Mouse (Mus musculus): ENCODE results near the gene Alk.

Alk gene

GRCm38 (mm10) chr17:72292444-72293266 is 311.8 kb downstream of the Alk start:
- DNase-seq (ENCODE audit: low read depth, low spot score) = no peak
- Histone ChIP-seq H3K27me3 (ENCODE audit: control insufficient read depth, insufficient read depth, low read length, poor library complexity, severe bottlenecking) (no peaks in the 10 kb centered on the region), H3K36me3 (ENCODE audit: control insufficient read depth, insufficient read depth, low read length, poor library complexity, severe bottlenecking) (no peaks in the 10 kb centered on the region)

- no peak for DNase-seq (ENCODE audit: low read depth, low spot score)
- Histone ChIP-seq H3K27me3 (ENCODE audit: control insufficient read depth, insufficient read depth, low read length, poor library complexity, severe bottlenecking) (no peaks in the 10 kb centered on the region), H3K36me3 (ENCODE audit: control insufficient read depth, insufficient read depth, low read length, poor library complexity, severe bottlenecking) (no peaks in the 10 kb centered on the region)
Measured at GRCm38 (mm10) chr17:72285961-72286360, 318.5 kb downstream of the Alk start.

- DNase-seq (ENCODE audit: low read depth, low spot score) = no peak
- H3K27me3 ChIP-seq (ENCODE audit: control insufficient read depth, insufficient read depth, low read length, poor library complexity, severe bottlenecking) = no peaks in the 10 kb centered on the region
- no peaks in the 10 kb centered on the region for H3K36me3 ChIP-seq (ENCODE audit: control insufficient read depth, insufficient read depth, low read length, poor library complexity, severe bottlenecking)
Measured at GRCm38 (mm10) chr17:72278296-72278695, 326.1 kb downstream of the Alk start.

- Histone ChIP-seq H3K27me3 (ENCODE audit: control insufficient read depth, insufficient read depth, low read length, poor library complexity, severe bottlenecking) (no peaks in the 10 kb centered on the region), H3K36me3 (ENCODE audit: control insufficient read depth, insufficient read depth, low read length, poor library complexity, severe bottlenecking) (no peaks in the 10 kb centered on the region)
- no peak for DNase-seq (ENCODE audit: low read depth, low spot score)
Measured at GRCm38 (mm10) chr17:72276778-72277177, 327.6 kb downstream of the Alk start.

GRCm38 (mm10) chr17:72275391-72275904 is 329.0 kb downstream of the Alk start:
- DNase-seq (ENCODE audit: low read depth, low spot score) = no peak
- Histone ChIP-seq H3K36me3 (ENCODE audit: control insufficient read depth, insufficient read depth, low read length, poor library complexity, severe bottlenecking) (no peaks in the 10 kb centered on the region), H3K27me3 (ENCODE audit: control insufficient read depth, insufficient read depth, low read length, poor library complexity, severe bottlenecking) (no peaks in the 10 kb centered on the region)

GRCm38 (mm10) chr17:72274205-72274604 is 330.2 kb downstream of the Alk start:
- H3K27me3 ChIP-seq (ENCODE audit: control insufficient read depth, insufficient read depth, low read length, poor library complexity, severe bottlenecking) = no peaks in the 10 kb centered on the region
- no peak for DNase-seq (ENCODE audit: low read depth, low spot score)
- no peaks in the 10 kb centered on the region for H3K36me3 ChIP-seq (ENCODE audit: control insufficient read depth, insufficient read depth, low read length, poor library complexity, severe bottlenecking)

GRCm38 (mm10) chr17:72271640-72272039 is 332.8 kb downstream of the Alk start:
- Histone ChIP-seq H3K27me3 (ENCODE audit: control insufficient read depth, insufficient read depth, low read length, poor library complexity, severe bottlenecking) (no peaks in the 10 kb centered on the region), H3K36me3 (ENCODE audit: control insufficient read depth, insufficient read depth, low read length, poor library complexity, severe bottlenecking) (no peaks in the 10 kb centered on the region)
- no peak for DNase-seq (ENCODE audit: low read depth, low spot score)

GRCm38 (mm10) chr17:72268529-72268928 is 335.9 kb downstream of the Alk start:
- DNase-seq (ENCODE audit: low read depth, low spot score) = no peak
- Histone ChIP-seq H3K27me3 (ENCODE audit: control insufficient read depth, insufficient read depth, low read length, poor library complexity, severe bottlenecking) (no peaks in the 10 kb centered on the region), H3K36me3 (ENCODE audit: control insufficient read depth, insufficient read depth, low read length, poor library complexity, severe bottlenecking) (no peaks in the 10 kb centered on the region)

- no peak for DNase-seq (ENCODE audit: low read depth, low spot score)
- H3K36me3 ChIP-seq (ENCODE audit: control insufficient read depth, insufficient read depth, low read length, poor library complexity, severe bottlenecking) = no peaks in the 10 kb centered on the region
- H3K27me3 ChIP-seq (ENCODE audit: control insufficient read depth, insufficient read depth, low read length, poor library complexity, severe bottlenecking) = no peaks in the 10 kb centered on the region
Measured at GRCm38 (mm10) chr17:72265171-72266022, 339.0 kb downstream of the Alk start.

- DNase-seq (ENCODE audit: low read depth, low spot score) = no peak
- H3K27me3 ChIP-seq (ENCODE audit: control insufficient read depth, insufficient read depth, low read length, poor library complexity, severe bottlenecking) = no peaks in the 10 kb centered on the region
Measured at GRCm38 (mm10) chr17:72253411-72253810, 351.0 kb downstream of the Alk start.

GRCm38 (mm10) chr17:72251554-72251953 is 352.9 kb downstream of the Alk start:
- H3K27me3 ChIP-seq (ENCODE audit: control insufficient read depth, insufficient read depth, low read length, poor library complexity, severe bottlenecking) = no peaks in the 10 kb centered on the region
- no peak for DNase-seq (ENCODE audit: low read depth, low spot score)
- no peaks in the 10 kb centered on the region for H3K36me3 ChIP-seq (ENCODE audit: control insufficient read depth, insufficient read depth, low read length, poor library complexity, severe bottlenecking)

More at GRCm38 (mm10) chr17:72253411-72253810, 351.0 kb downstream of the Alk start:
- no peaks in the 10 kb centered on the region for H3K36me3 ChIP-seq (ENCODE audit: control insufficient read depth, insufficient read depth, low read length, poor library complexity, severe bottlenecking)

- no peak for DNase-seq (ENCODE audit: low read depth, low spot score)
- H3K36me3 ChIP-seq (ENCODE audit: control insufficient read depth, insufficient read depth, low read length, poor library complexity, severe bottlenecking) = no peaks in the 10 kb centered on the region
- H3K27me3 ChIP-seq (ENCODE audit: control insufficient read depth, insufficient read depth, low read length, poor library complexity, severe bottlenecking) = no peaks in the 10 kb centered on the region
Measured at GRCm38 (mm10) chr17:72250482-72251405, 353.7 kb downstream of the Alk start.

GRCm38 (mm10) chr17:72242036-72242435 is 362.4 kb downstream of the Alk start:
- peak; percentile 12 for DNase-seq (ENCODE audit: low read depth, low spot score)
- Histone ChIP-seq H3K27me3 (ENCODE audit: control insufficient read depth, insufficient read depth, low read length, poor library complexity, severe bottlenecking) (no peaks in the 10 kb centered on the region), H3K36me3 (ENCODE audit: control insufficient read depth, insufficient read depth, low read length, poor library complexity, severe bottlenecking) (no peaks in the 10 kb centered on the region)

GRCm38 (mm10) chr17:72237315-72237714 is 367.1 kb downstream of the Alk start:
- Histone ChIP-seq H3K27me3 (ENCODE audit: control insufficient read depth, insufficient read depth, low read length, poor library complexity, severe bottlenecking) (no peaks in the 10 kb centered on the region), H3K36me3 (ENCODE audit: control insufficient read depth, insufficient read depth, low read length, poor library complexity, severe bottlenecking) (no peaks in the 10 kb centered on the region)
- DNase-seq (ENCODE audit: low read depth, low spot score) = no peak

All from splenic B cell, adult 2 months (primary cell).